Mouse (Mus musculus) heart, embryonic 10.5 days (tissue): Measurements from ENCODE around the gene Oprl1. TPM values are rescaled to one million over a fixed set of nuclear protein-coding genes. Genes with fewer than 3 reads are reported as not detected.

Experiments used
- DNase-seq: peaks from one replicate; pipeline ENCODE4 v3.0.0-alpha.2; 2017; ENCODE audit warnings: low spot score
- H3K27ac ChIP-seq: fragments of 300-500 bp; sonication (generic); 2 replicates; pipeline ENCODE4 v1.5.1; 2016; ENCODE audit warnings: mild to moderate bottlenecking
- H3K27me3 ChIP-seq: fragments of 300-500 bp; sonication (generic); 2 replicates; pipeline ENCODE4 v1.6.1; 2016; ENCODE audit warnings: mild to moderate bottlenecking; ENCODE audit not compliant: poor library complexity, insufficient read depth, severe bottlenecking
- H3K36me3 ChIP-seq: fragments of 300-500 bp; sonication (generic); 2 replicates; pipeline ENCODE4 v1.6.1; 2016; ENCODE audit warnings: mild to moderate bottlenecking, moderate library complexity
- H3K4me1 ChIP-seq: fragments of 300-500 bp; sonication (generic); 2 replicates; pipeline ENCODE4 v1.6.1; 2016; ENCODE audit warnings: mild to moderate bottlenecking
- H3K4me3 ChIP-seq: fragments of 300-500 bp; sonication (generic); 2 replicates; pipeline ENCODE4 v1.5.1; 2016; ENCODE audit warnings: mild to moderate bottlenecking, moderate library complexity
- H3K9me3 ChIP-seq: fragments of 300-500 bp; sonication (generic); 2 replicates; pipeline ENCODE4 v1.6.1; 2016; ENCODE audit warnings: mild to moderate bottlenecking, moderate library complexity
- WGBS: fragments of 180-500 bp; shearing (Covaris S2); methylation state at CpG from one replicate; pipeline ENCODE4 v1.1.7; 2016; 5-methylcytosine and 5-hydroxymethylcytosine counted together
- polyA plus RNA-seq: library from polyadenylated mRNA; unstranded; fragments of >200 nt; fragmentation: Nextera tagmentation; extraction: Ambion mirVana; gene quantifications from 2 replicates; pipeline ENCODE4 v1.2.1, GENCODE M21; 2016

Gene Oprl1
- polyA plus RNA-seq, 1 experiment from 2014 or later = 6.6 TPM

GRCm38 (mm10) chr2:181694581-181694980, 20.2 kb upstream of the Oprl1 start:
- 91% methylated on average over 3 of the region's 3 CpGs for WGBS
- Histone ChIP-seq H3K4me3 (peak overlapping the region; percentile 82; the same call in 1 of the 2 replicates), H3K27ac (peak overlapping the region; percentile 92; the same call in 1 of the 2 replicates), H3K4me1 (peaks cover 34% of the 10 kb centered on the region), H3K27me3 (peaks cover 31% of the 10 kb centered on the region), H3K36me3 (peaks cover 10% of the 10 kb centered on the region; the same call in 1 of the 2 replicates), H3K9me3 (no peaks in the 10 kb centered on the region)
- no peak for DNase-seq

- peaks cover 31% of the 10 kb centered on the region for H3K27me3 ChIP-seq
- no peaks in the 10 kb centered on the region for H3K9me3 ChIP-seq
- H3K36me3 ChIP-seq = 0 out of 2 replicates have a peak, but pooled peaks cover 4% of the 10 kb centered on the region
- no peak overlapping the region for H3K4me3 ChIP-seq
- DNase-seq = no peak
- WGBS = 73% methylated on average over 1 of the region's 1 CpGs
- peaks cover 31% of the 10 kb centered on the region for H3K4me1 ChIP-seq
- H3K27ac ChIP-seq = no peak overlapping the region
Observed at GRCm38 (mm10) chr2:181695776-181696175, 19.0 kb upstream of the Oprl1 start.

- Histone ChIP-seq H3K36me3 (no peaks in the 10 kb centered on the region), H3K27me3 (peaks cover 31% of the 10 kb centered on the region), H3K9me3 (no peaks in the 10 kb centered on the region), H3K27ac (no peak overlapping the region), H3K4me3 (no peak overlapping the region), H3K4me1 (peaks cover 19% of the 10 kb centered on the region)
- WGBS = 57% methylated on average over 33 of the region's 33 CpGs
- DNase-seq = no peak
Observed at GRCm38 (mm10) chr2:181696801-181697420, 17.9 kb upstream of the Oprl1 start.

GRCm38 (mm10) chr2:181698241-181698640, 16.6 kb upstream of the Oprl1 start, which contains the start of gene Lkaaear1:
TSS of gene Lkaaear1 (minus strand) at chr2:181698442.
- Histone ChIP-seq H3K4me3 (no peak within 1 kb of the TSS), H3K9me3 (no peaks in the 10 kb centered on the region), H3K4me1 (peaks cover 10% of the 10 kb centered on the region), H3K27me3 (peaks cover 31% of the 10 kb centered on the region), H3K36me3 (no peaks in the 10 kb centered on the region), H3K27ac (no peak within 1 kb of the TSS)
- WGBS = 48% methylated on average over 5 of the region's 5 CpGs
- DNase-seq = no peak

GRCm38 (mm10) chr2:181706668-181707067, 8.1 kb upstream of the Oprl1 start:
- no peaks in the 10 kb centered on the region for H3K9me3 ChIP-seq
- no peaks in the 10 kb centered on the region for H3K36me3 ChIP-seq
- peak; percentile 22 for DNase-seq
- WGBS = 37% methylated on average over 4 of the region's 4 CpGs
- H3K4me1 ChIP-seq = no peaks in the 10 kb centered on the region
- no peak overlapping the region for H3K27ac ChIP-seq
- no peaks in the 10 kb centered on the region for H3K27me3 ChIP-seq
- H3K4me3 ChIP-seq = no peak overlapping the region

GRCm38 (mm10) chr2:181713749-181714148, 1.1 kb upstream of the Oprl1 start:
- no peak overlapping the region for H3K4me3 ChIP-seq
- H3K36me3 ChIP-seq = peaks cover 2% of the 10 kb centered on the region; the same call in 1 of the 2 replicates
- no peak overlapping the region for H3K27ac ChIP-seq
- no peak for DNase-seq
- no peaks in the 10 kb centered on the region for H3K27me3 ChIP-seq
- peaks cover 21% of the 10 kb centered on the region for H3K4me1 ChIP-seq
- no peaks in the 10 kb centered on the region for H3K9me3 ChIP-seq
- 74% methylated on average over 1 of the region's 1 CpGs for WGBS

- Histone ChIP-seq H3K4me1 (peaks cover 21% of the 10 kb centered on the region), H3K4me3 (peak overlapping the region; percentile 54), H3K36me3 (peaks cover 13% of the 10 kb centered on the region; the same call in 1 of the 2 replicates), H3K27ac (peak overlapping the region; percentile 83), H3K27me3 (no peaks in the 10 kb centered on the region), H3K9me3 (no peaks in the 10 kb centered on the region)
- no peak for DNase-seq
- WGBS = 66% methylated on average over 3 of the region's 3 CpGs
Observed at GRCm38 (mm10) chr2:181715382-181715781, 566 bp downstream of the Oprl1 start.

- no peak overlapping the region for H3K4me3 ChIP-seq
- peaks cover 13% of the 10 kb centered on the region; the same call in 1 of the 2 replicates for H3K36me3 ChIP-seq
- 59% methylated on average over 3 of the region's 3 CpGs for WGBS
- no peaks in the 10 kb centered on the region for H3K27me3 ChIP-seq
- no peak overlapping the region for H3K27ac ChIP-seq
- H3K4me1 ChIP-seq = peaks cover 21% of the 10 kb centered on the region
- no peak for DNase-seq
- no peaks in the 10 kb centered on the region for H3K9me3 ChIP-seq
Observed at GRCm38 (mm10) chr2:181716991-181717390, 2.2 kb downstream of the Oprl1 start.

GRCm38 (mm10) chr2:181720061-181720460, 5.2 kb downstream of the Oprl1 start:
- Histone ChIP-seq H3K27ac (no peak overlapping the region), H3K4me1 (peaks cover 12% of the 10 kb centered on the region), H3K9me3 (no peaks in the 10 kb centered on the region), H3K27me3 (no peaks in the 10 kb centered on the region), H3K36me3 (peaks cover 13% of the 10 kb centered on the region; the same call in 1 of the 2 replicates), H3K4me3 (no peak overlapping the region)
- DNase-seq = no peak
- WGBS = 32% methylated on average over 3 of the region's 3 CpGs

GRCm38 (mm10) chr2:181721200-181721599, 6.4 kb downstream of the Oprl1 start:
- no peak for DNase-seq
- Histone ChIP-seq H3K27me3 (no peaks in the 10 kb centered on the region), H3K9me3 (no peaks in the 10 kb centered on the region), H3K36me3 (peaks cover 13% of the 10 kb centered on the region; the same call in 1 of the 2 replicates), H3K4me1 (peaks cover 1% of the 10 kb centered on the region; the same call in 1 of the 2 replicates), H3K27ac (no peak overlapping the region), H3K4me3 (no peak overlapping the region)

- Histone ChIP-seq H3K4me1 (no peaks in the 10 kb centered on the region), H3K36me3 (peaks cover 13% of the 10 kb centered on the region; the same call in 1 of the 2 replicates), H3K27me3 (no peaks in the 10 kb centered on the region), H3K4me3 (no peak overlapping the region), H3K9me3 (no peaks in the 10 kb centered on the region), H3K27ac (no peak overlapping the region)
- DNase-seq = no peak
- 16% methylated on average over 3 of the region's 3 CpGs for WGBS
Observed at GRCm38 (mm10) chr2:181722213-181722612, 7.4 kb downstream of the Oprl1 start.

GRCm38 (mm10) chr2:181727659-181728262, 12.9 kb downstream of the Oprl1 start:
- Histone ChIP-seq H3K4me3 (no peak overlapping the region), H3K27ac (no peak overlapping the region), H3K27me3 (no peaks in the 10 kb centered on the region), H3K9me3 (no peaks in the 10 kb centered on the region), H3K36me3 (no peaks in the 10 kb centered on the region), H3K4me1 (no peaks in the 10 kb centered on the region)
- WGBS = 55% methylated on average over 9 of the region's 9 CpGs
- DNase-seq = no peak

GRCm38 (mm10) chr2:181730051-181730450, 15.2 kb downstream of the Oprl1 start:
- Histone ChIP-seq H3K9me3 (no peaks in the 10 kb centered on the region), H3K36me3 (no peaks in the 10 kb centered on the region), H3K4me3 (no peak overlapping the region), H3K27me3 (no peaks in the 10 kb centered on the region), H3K27ac (no peak overlapping the region), H3K4me1 (no peaks in the 10 kb centered on the region)
- no peak for DNase-seq
- 67% methylated on average over 3 of the region's 3 CpGs for WGBS
